Mouse (Mus musculus) liver, embryonic 14.5 days (tissue): ENCODE measurements around the gene Fbxo36. TPM values are rescaled to one million over a fixed set of nuclear protein-coding genes. Genes with fewer than 3 reads are reported as not detected.

Source experiments
- ATAC-seq: fragments of 200-750 bp; cut with Nextera tagmentation; 2 replicates; pipeline ENCODE4 v1.8.0; 2017; ENCODE audit warnings: moderate number of reproducible peaks, mild to moderate bottlenecking, moderate library complexity; ENCODE audit not compliant: insufficient read depth
- DNase-seq, 3 experiments: peaks; one replicate each; pipeline ENCODE4 v3.0.0-alpha.2; 2012 to 2013; ENCODE audit warnings: low read depth in 3 of 3, low spot score in 3 of 3
- H3K27ac ChIP-seq: fragments of 300-500 bp; sonication (generic); 2 replicates; pipeline ENCODE4 v1.5.1; 2014; ENCODE audit warnings: moderate library complexity, mild to moderate bottlenecking, control low read depth, inconsistent platforms
- H3K27me3 ChIP-seq: fragments of 300-500 bp; sonication (generic); 2 replicates; pipeline ENCODE4 v1.6.1; 2014; ENCODE audit warnings: mild to moderate bottlenecking, low read length, moderate library complexity; ENCODE audit not compliant: control insufficient read depth, insufficient read depth
- H3K36me3 ChIP-seq: fragments of 300-500 bp; sonication (generic); replicated peaks from 2 replicates; pipeline ENCODE4 v1.6.1; 2014; ENCODE audit warnings: low read depth; ENCODE audit not compliant: control insufficient read depth, insufficient read depth
- H3K4me1 ChIP-seq, 2 experiments: fragments of 200-500 bp in 1 of 2; fragments of 300-500 bp in 1 of 2; sonication (generic) in 1 of 2; replicated peaks; 2 replicates each; pipeline ENCODE4 v1.6.1; 2012 to 2014; ENCODE audit warnings: antibody characterized with exemption in 1 of 2, inconsistent platforms in 1 of 2, low read length in 1 of 2; ENCODE audit not compliant: control insufficient read depth in 2 of 2, insufficient read depth in 2 of 2
- H3K4me2 ChIP-seq: fragments of 300-500 bp; sonication (generic); 2 replicates; pipeline ENCODE4 v1.6.1; 2014; ENCODE audit warnings: low read depth, mild to moderate bottlenecking, control low read depth, moderate library complexity
- H3K4me3 ChIP-seq, 2 experiments: fragments of 200-500 bp in 1 of 2; fragments of 300-500 bp in 1 of 2; sonication (generic) in 1 of 2; 2 replicates each; pipeline ENCODE4 v1.5.1; 2012 to 2014; ENCODE audit warnings: low read depth in 2 of 2, low read length in 2 of 2, mild to moderate bottlenecking in 2 of 2, control low read depth in 1 of 2, inconsistent platforms in 1 of 2, moderate library complexity in 1 of 2; ENCODE audit not compliant: insufficient read depth in 1 of 2
- H3K9ac ChIP-seq: fragments of 300-500 bp; sonication (generic); replicated peaks from 2 replicates; pipeline ENCODE4 v1.6.1; 2014; ENCODE audit warnings: mild to moderate bottlenecking, control low read depth, moderate library complexity
- H3K9me3 ChIP-seq: fragments of 300-500 bp; sonication (generic); 2 replicates; pipeline ENCODE4 v1.6.1; 2016; ENCODE audit warnings: low read length, mixed read lengths; ENCODE audit not compliant: control insufficient read depth
- CTCF ChIP-seq: IDR thresholded peaks from 2 replicates; pipeline ENCODE4 v1.5.1; 2016; ENCODE audit warnings: antibody characterized with exemption, low read depth, control low read depth
- EP300 ChIP-seq: IDR thresholded peaks from 2 replicates; pipeline ENCODE4 v1.6.1; 2016; ENCODE audit warnings: antibody characterized with exemption, low read depth
- WGBS: fragments of 180-500 bp; shearing (Covaris S2); extraction: QIAGEN DNeasy Blood & Tissue Kit; methylation state at CpG from one replicate; pipeline ENCODE4 v1.1.7; 2014; ENCODE audit not compliant: insufficient replicate concordance; 5-methylcytosine and 5-hydroxymethylcytosine counted together
- polyA plus RNA-seq, 2 experiments: library from polyadenylated mRNA; depleted of rRNA in 1 of 2; stranded (reverse) in 1 of 2; unstranded in 1 of 2; fragments of >200 nt; fragmentation: Nextera tagmentation in 1 of 2; extraction: Ambion mirVana in 1 of 2; gene quantifications; 2 replicates each; pipeline versions ENCODE4 v1.2.1 to v1.2.3; 2012 to 2014

Fbxo36 gene
- polyA plus RNA-seq, 2 experiments: 4.0 to 9.0 TPM

- Histone ChIP-seq H3K36me3 (no peaks in the 10 kb centered on the region), H3K4me2 (no peak overlapping the region), H3K27ac (no peak overlapping the region), H3K9me3 (no peaks in the 10 kb centered on the region), H3K4me1 (no peaks in the 10 kb centered on the region), H3K27me3 (no peaks in the 10 kb centered on the region), H3K4me3 (no peak overlapping the region), H3K9ac (no peak overlapping the region)
- 73% methylated on average over 3 of the region's 3 CpGs for WGBS
- TF ChIP-seq CTCF: no peak
- ATAC-seq (no peak), DNase-seq (no peak)
Observed at GRCm38 (mm10) chr1:84945950-84946349, 106.3 kb downstream of the Fbxo36 start.

- Histone ChIP-seq H3K4me1 (no peaks in the 10 kb centered on the region), H3K27me3 (no peaks in the 10 kb centered on the region), H3K4me3 (no peak overlapping the region), H3K36me3 (no peaks in the 10 kb centered on the region), H3K9ac (no peak overlapping the region), H3K27ac (no peak overlapping the region), H3K9me3 (no peaks in the 10 kb centered on the region), H3K4me2 (no peak overlapping the region)
- TF ChIP-seq CTCF: no peak
- no peak for TF ChIP-seq EP300
- no peak for DNase-seq
- no peak for ATAC-seq
- WGBS: 53% methylated on average over 2 of the region's 2 CpGs
Observed at GRCm38 (mm10) chr1:84947390-84947789, 107.7 kb downstream of the Fbxo36 start.

Other genes starting within 250 kb of the Fbxo36 start
- 0.02 and 0.17 TPM in 2 replicates for gene Dner, start 143.6 kb upstream of the Fbxo36 start, polyA plus RNA-seq (2012; rRNA removed)
- 0.27 TPM in 1 of 2 replicates, not detected in the other for gene Dner, start 143.6 kb upstream of the Fbxo36 start, polyA plus RNA-seq (2014; fragmentation: Nextera tagmentation; extraction: Ambion mirVana)
- 20.5 and 27.9 TPM in 2 replicates for gene Trip12, start 675 bp downstream of the Fbxo36 start, polyA plus RNA-seq (2012; rRNA removed)
- 30.3 and 34.5 TPM in 2 replicates for gene Trip12, start 675 bp downstream of the Fbxo36 start, polyA plus RNA-seq (2014; fragmentation: Nextera tagmentation; extraction: Ambion mirVana)
- 0.01 TPM in 1 of 2 replicates, not detected in the other for gene Slc16a14, start 95.3 kb downstream of the Fbxo36 start, polyA plus RNA-seq (2012; rRNA removed)
- gene Slc16a14, start 95.3 kb downstream of the Fbxo36 start, polyA plus RNA-seq (2014; fragmentation: Nextera tagmentation; extraction: Ambion mirVana): not detected in 2 replicates